Mouse (Mus musculus) hindbrain, embryonic 11.5 days (tissue): ENCODE results near the gene Accsl. TPM values are rescaled to one million over a fixed set of nuclear protein-coding genes. Genes with fewer than 3 reads are reported as not detected.

Experiments used
- ATAC-seq: fragments of 200-750 bp; cut with Nextera tagmentation; 2 replicates; pipeline ENCODE4 v1.8.0; 2017; ENCODE audit warnings: mild to moderate bottlenecking, moderate TSS enrichment, moderate library complexity; ENCODE audit not compliant: low FRiP score
- DNase-seq: peaks from one replicate; pipeline ENCODE4 v3.0.0-alpha.2; 2015; ENCODE audit warnings: low spot score
- H3K27ac ChIP-seq: fragments of 300-500 bp; sonication (generic); 2 replicates; pipeline ENCODE4 v1.5.1; 2014; ENCODE audit warnings: mild to moderate bottlenecking, low read depth, low read length
- H3K27me3 ChIP-seq: fragments of 300-500 bp; sonication (generic); 2 replicates; pipeline ENCODE4 v1.6.1; 2014; ENCODE audit warnings: mild to moderate bottlenecking, low read length, moderate library complexity, mixed read lengths; ENCODE audit not compliant: control insufficient read depth, insufficient read depth
- H3K36me3 ChIP-seq: fragments of 300-500 bp; sonication (generic); 2 replicates; pipeline ENCODE4 v1.6.1; 2014; ENCODE audit warnings: mild to moderate bottlenecking, low read length, moderate library complexity, mixed read lengths; ENCODE audit not compliant: control insufficient read depth, insufficient read depth
- H3K4me1 ChIP-seq: fragments of 300-500 bp; sonication (generic); replicated peaks from 2 replicates; pipeline ENCODE4 v1.6.1; 2014; ENCODE audit warnings: low read length, mixed read lengths; ENCODE audit not compliant: control insufficient read depth, insufficient read depth
- H3K4me2 ChIP-seq: fragments of 300-500 bp; sonication (generic); replicated peaks from 2 replicates; pipeline ENCODE4 v1.6.1; 2014; ENCODE audit warnings: mild to moderate bottlenecking, low read depth, low read length
- H3K4me3 ChIP-seq: fragments of 300-500 bp; sonication (generic); 2 replicates; pipeline ENCODE4 v1.5.1; 2014; ENCODE audit warnings: low read depth, low read length
- H3K9ac ChIP-seq: fragments of 300-500 bp; sonication (generic); 2 replicates; pipeline ENCODE4 v1.6.1; 2014; ENCODE audit warnings: low read depth, low read length
- H3K9me3 ChIP-seq: fragments of 300-500 bp; sonication (generic); 2 replicates; pipeline ENCODE4 v1.6.1; 2016; ENCODE audit warnings: low read length; ENCODE audit not compliant: control insufficient read depth
- WGBS: fragments of 180-500 bp; shearing (Covaris S2); extraction: QIAGEN DNeasy Blood & Tissue Kit; methylation state at CpG from one replicate; pipeline ENCODE4 v1.1.7; 2014; 5-methylcytosine and 5-hydroxymethylcytosine counted together
- polyA plus RNA-seq: library from polyadenylated mRNA; unstranded; fragments of >200 nt; fragmentation: Nextera tagmentation; extraction: Ambion mirVana; gene quantifications from 2 replicates; pipeline ENCODE4 v1.2.1, GENCODE M21; 2014

Gene Accsl
- polyA plus RNA-seq, 1 experiment from 2014 or later = 0.69 TPM

DNA sequence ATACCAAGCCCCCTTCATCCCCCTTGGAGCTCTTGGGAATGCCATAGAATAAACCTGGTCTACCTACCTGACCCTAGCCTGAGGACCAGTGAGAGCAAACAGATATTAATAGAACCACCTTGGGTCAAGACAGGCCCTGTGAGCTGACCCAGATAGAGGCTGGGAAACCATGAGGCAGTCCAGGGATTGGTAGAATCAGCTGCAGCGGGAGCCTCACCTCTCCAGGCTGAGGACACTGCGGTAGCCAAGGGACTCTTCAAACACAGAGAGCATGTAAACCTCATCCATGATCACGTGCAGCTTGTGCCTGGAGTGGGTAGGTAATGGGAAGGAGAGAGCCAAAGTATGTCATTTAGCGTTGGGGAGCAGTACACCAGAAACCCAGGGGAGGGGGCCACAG lies 30.0 kb downstream of the Accsl start:
- H3K36me3 ChIP-seq = peaks cover 5% of the 10 kb centered on the region; the same call in 1 of the 2 replicates
- no peaks in the 10 kb centered on the region for H3K4me1 ChIP-seq
- WGBS = 93% methylated on average over 4 of the region's 4 CpGs
- no peak for ATAC-seq
- no peaks in the 10 kb centered on the region; the same call in 1 of the 2 replicates for H3K9me3 ChIP-seq
- H3K4me2 ChIP-seq = no peak overlapping the region
- H3K9ac ChIP-seq = no peak overlapping the region
- H3K27me3 ChIP-seq = no peaks in the 10 kb centered on the region
- H3K4me3 ChIP-seq = no peak overlapping the region
- no peak overlapping the region for H3K27ac ChIP-seq
- DNase-seq = no peak

DNA sequence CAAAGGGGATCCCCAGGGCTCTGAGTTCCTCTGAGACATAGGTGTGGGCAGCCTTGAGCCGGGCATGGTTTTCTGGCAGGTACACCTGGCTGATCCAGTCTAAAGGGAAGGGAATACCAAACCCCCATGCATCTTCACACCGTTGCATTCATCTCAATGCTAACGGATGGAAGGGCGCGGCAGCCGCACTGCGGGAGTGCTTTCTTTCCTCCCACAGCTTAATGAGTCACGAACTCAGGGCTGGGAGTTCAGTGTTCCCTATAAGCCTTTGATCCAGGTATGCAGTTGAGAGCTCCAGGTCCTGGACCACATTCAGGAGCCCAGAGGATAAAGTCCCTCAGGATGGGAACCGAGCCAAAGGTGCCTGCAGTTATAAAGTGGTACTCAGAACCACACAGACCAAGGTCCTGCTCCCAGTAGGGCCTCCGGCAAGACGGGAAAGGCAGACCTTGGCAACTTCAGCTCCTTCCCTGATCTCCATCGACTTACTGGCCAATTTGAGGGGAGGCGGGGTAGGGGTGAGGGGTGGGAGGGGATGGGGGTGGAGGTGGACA lies 32.6 kb downstream of the Accsl start:
- Histone ChIP-seq H3K4me3 (no peak overlapping the region), H3K4me1 (no peaks in the 10 kb centered on the region), H3K27me3 (no peaks in the 10 kb centered on the region), H3K27ac (no peak overlapping the region), H3K9ac (no peak overlapping the region), H3K36me3 (peaks cover 5% of the 10 kb centered on the region; the same call in 1 of the 2 replicates), H3K4me2 (no peak overlapping the region), H3K9me3 (no peaks in the 10 kb centered on the region; the same call in 1 of the 2 replicates)
- WGBS = 75% methylated on average over 13 of the region's 13 CpGs
- ATAC-seq = no peak
- DNase-seq = no peak

DNA sequence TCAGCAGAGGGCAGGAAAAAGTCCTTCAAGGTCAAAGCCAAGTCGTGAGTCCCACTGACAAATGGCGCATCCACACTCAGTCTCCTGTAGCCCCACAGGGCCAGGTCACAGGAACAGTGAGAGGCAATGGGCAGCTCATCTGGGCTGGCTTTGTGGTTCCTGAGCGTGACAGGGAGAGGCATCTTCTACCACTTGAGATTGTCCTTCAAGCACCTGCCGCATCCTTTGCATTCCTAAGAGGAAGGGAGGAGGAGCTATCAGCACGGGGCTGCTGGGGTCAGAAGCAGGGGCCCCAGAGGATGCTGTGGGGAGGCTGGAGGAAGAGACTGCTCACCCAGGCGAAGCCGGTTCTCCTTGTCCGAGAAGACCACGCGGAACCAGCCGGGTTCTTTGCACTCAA lies 33.4 kb downstream of the Accsl start:
- Histone ChIP-seq H3K4me3 (no peak overlapping the region), H3K27ac (no peak overlapping the region), H3K9ac (no peak overlapping the region), H3K4me1 (no peaks in the 10 kb centered on the region), H3K9me3 (no peaks in the 10 kb centered on the region; the same call in 1 of the 2 replicates), H3K4me2 (no peak overlapping the region), H3K36me3 (peaks cover 5% of the 10 kb centered on the region; the same call in 1 of the 2 replicates), H3K27me3 (no peaks in the 10 kb centered on the region)
- no peak for DNase-seq
- ATAC-seq = no peak
- WGBS = 76% methylated on average over 11 of the region's 11 CpGs

DNA sequence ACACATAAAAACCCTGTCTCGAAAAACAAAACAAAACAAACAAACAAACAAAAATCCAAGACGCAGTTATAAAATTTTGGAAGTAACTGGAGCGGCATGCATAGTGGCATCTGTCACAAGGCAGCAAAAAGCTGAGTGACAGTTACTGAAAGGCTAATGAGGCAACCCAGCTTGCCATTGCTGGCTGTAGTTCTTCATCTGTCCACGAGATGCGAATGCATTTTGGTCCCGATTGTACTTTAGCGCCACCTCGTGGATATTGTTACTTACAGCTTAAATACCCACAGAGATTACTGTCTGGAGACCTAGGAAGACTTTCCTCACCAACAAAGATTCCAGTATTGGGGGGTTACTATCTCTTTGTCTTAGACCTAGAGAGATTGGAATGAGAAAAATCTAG lies 45.4 kb downstream of the Accsl start:
- Histone ChIP-seq H3K4me1 (peaks cover 5% of the 10 kb centered on the region; the same call in 1 of the 2 replicates), H3K9ac (no peak overlapping the region), H3K27me3 (no peaks in the 10 kb centered on the region), H3K4me3 (no peak overlapping the region), H3K4me2 (no peak overlapping the region), H3K9me3 (no peaks in the 10 kb centered on the region), H3K36me3 (no peaks in the 10 kb centered on the region), H3K27ac (no peak overlapping the region)
- ATAC-seq = no peak
- 19% methylated on average over 8 of the region's 8 CpGs for WGBS
- peak; percentile 94 for DNase-seq

DNA sequence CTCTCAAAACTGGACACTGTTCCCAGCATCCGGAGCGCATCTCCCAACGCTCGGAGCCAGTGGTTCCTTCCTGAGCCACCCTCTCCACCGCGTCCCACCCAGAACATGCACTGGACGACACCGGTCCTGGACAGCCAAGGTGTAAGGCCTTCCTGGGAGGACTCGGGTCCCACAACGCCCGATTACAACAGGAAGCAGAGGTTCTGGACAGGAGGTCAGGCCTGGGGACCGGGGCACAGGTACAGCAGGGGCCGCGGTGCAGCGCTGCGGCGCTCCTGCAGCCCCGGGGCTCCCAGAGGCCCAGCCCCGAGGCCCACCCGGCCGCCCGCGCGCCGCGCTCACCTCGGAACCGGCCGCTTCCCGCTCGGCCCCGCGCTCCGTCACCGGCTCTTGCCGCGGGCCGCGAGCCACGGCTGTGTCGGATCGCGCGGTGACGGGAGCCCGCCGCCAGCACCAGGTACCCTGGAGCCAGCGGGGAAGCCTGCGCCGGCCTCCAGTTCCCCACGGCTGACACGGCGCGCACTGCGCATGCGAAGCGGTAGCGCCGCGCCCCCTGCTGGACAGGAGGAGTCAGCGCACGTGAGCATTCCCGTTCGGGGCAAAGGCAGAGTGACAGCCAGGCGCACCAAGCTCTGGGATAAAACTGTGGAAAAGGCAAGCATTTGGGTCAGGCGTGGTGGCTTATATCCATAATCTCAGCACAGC lies 46.8 kb downstream of the Accsl start, which contains the start of gene Ext2:
Gene Ext2 (minus strand): TSS at position 524 of the 705 bp plus-strand sequence.
- peak within 1 kb of the TSS; percentile 78 for H3K4me3 ChIP-seq
- peaks cover 5% of the 10 kb centered on the region; the same call in 1 of the 2 replicates for H3K4me1 ChIP-seq
- peak within 1 kb of the TSS; percentile 87 for H3K9ac ChIP-seq
- H3K36me3 ChIP-seq = no peaks in the 10 kb centered on the region
- peak within 1 kb of the TSS; percentile 76 for H3K4me2 ChIP-seq
- H3K9me3 ChIP-seq = no peaks in the 10 kb centered on the region
- under 1% methylated on average over 64 of the region's 66 CpGs for WGBS
- DNase-seq = peak; percentile 94
- peak; percentile 94 for ATAC-seq
- H3K27me3 ChIP-seq = no peaks in the 10 kb centered on the region
- H3K27ac ChIP-seq = no peak within 1 kb of the TSS

DNA sequence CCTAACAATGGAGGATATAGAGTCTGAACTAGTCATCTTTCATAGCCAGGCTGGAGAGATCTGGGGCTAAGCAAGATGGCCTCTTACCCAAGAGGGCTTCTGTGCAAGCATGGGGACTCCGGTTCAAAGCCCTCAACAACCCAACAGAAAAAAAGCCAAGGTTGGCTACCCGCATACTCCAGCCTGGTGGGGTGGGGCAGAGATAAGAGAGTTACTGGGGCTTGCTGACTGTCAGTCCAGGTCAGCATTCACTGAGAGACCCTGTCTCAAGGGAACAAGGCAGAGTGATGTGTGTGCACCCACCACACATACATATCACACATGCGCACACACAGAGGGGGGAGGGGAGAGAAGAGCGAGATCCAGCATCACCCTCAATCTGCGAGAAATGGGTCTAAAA lies 51.2 kb downstream of the Accsl start:
- DNase-seq = no peak
- Histone ChIP-seq H3K4me1 (peaks cover 5% of the 10 kb centered on the region; the same call in 1 of the 2 replicates), H3K36me3 (no peaks in the 10 kb centered on the region), H3K4me2 (no peak overlapping the region), H3K27me3 (no peaks in the 10 kb centered on the region), H3K9me3 (no peaks in the 10 kb centered on the region), H3K27ac (no peak overlapping the region), H3K4me3 (no peak overlapping the region), H3K9ac (no peak overlapping the region)
- 97% methylated on average over 5 of the region's 5 CpGs for WGBS
- no peak for ATAC-seq

DNA sequence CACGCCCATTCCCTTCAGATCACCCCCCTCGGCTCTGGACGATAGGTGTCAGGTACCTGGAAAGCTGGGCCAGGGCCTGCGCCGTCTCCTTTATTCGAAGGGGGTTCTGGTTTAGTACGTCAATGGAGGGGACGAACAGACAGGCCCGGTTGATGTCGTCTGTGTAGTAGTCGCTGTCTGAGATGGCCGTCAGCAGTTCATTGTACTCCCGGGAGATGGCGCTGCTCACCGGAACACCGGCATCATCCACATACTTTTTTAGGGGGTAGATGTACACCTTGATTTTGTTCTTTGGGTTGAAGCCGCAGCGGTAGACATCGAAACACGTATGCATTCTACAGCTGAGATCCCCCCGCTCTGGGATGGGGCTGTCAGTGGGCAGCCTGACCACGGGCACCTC lies 55.6 kb downstream of the Accsl start:
- H3K9me3 ChIP-seq = no peaks in the 10 kb centered on the region
- H3K27me3 ChIP-seq = no peaks in the 10 kb centered on the region
- no peak overlapping the region for H3K4me3 ChIP-seq
- DNase-seq (no peak), ATAC-seq (no peak)
- H3K4me1 ChIP-seq = no peaks in the 10 kb centered on the region
- H3K36me3 ChIP-seq = no peaks in the 10 kb centered on the region; the same call in 1 of the 2 replicates
- H3K4me2 ChIP-seq = no peak overlapping the region
- no peak overlapping the region for H3K9ac ChIP-seq
- no peak overlapping the region for H3K27ac ChIP-seq
- WGBS = 93% methylated on average over 22 of the region's 22 CpGs

DNA sequence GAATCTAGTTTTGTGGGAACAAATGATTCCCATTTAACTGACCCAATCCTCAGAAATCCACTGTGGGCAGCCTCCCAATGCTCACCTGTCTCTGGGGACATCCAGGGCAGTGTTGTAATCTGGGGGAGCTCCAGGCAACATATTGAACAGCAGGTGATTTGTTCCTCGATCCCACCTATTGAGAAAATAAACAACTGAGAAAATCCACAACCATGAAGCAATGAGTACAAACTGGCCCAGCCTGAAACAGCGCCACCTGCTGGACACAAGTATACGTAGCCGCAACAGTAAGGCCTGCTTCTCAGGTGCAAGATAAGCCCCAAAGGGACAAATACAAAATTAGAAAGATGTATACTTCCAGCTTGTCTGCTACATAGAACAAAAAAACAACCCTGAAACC lies 57.1 kb downstream of the Accsl start:
- Histone ChIP-seq H3K4me3 (no peak overlapping the region), H3K9me3 (no peaks in the 10 kb centered on the region), H3K36me3 (no peaks in the 10 kb centered on the region; the same call in 1 of the 2 replicates), H3K27me3 (no peaks in the 10 kb centered on the region), H3K4me2 (no peak overlapping the region), H3K4me1 (no peaks in the 10 kb centered on the region), H3K27ac (no peak overlapping the region), H3K9ac (no peak overlapping the region)
- ATAC-seq = no peak
- WGBS = 36% methylated on average over 4 of the region's 4 CpGs
- DNase-seq = peak; percentile 79

DNA sequence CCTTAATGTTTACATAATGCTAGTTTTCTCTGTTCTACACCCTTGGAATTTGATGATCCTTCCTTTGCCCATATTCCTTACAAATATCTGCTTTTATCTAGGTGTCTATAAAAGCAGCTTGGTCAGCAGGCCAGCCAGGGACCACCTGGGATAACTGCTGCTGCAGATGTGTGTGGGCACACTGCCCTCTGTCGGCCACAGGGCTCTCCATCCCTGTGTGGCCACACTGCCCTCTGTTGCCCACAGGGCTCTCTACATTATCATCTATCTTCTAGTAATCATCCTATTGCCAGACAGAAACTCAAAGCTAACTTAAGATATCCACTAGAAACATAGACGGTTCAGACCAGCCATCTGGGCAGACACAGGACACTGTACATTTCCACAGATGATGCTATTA lies 59.0 kb downstream of the Accsl start:
- H3K36me3 ChIP-seq = no peaks in the 10 kb centered on the region; the same call in 1 of the 2 replicates
- ATAC-seq (no peak), DNase-seq (peak; percentile 56)
- no peaks in the 10 kb centered on the region for H3K4me1 ChIP-seq
- H3K9ac ChIP-seq = no peak overlapping the region
- no peak overlapping the region for H3K4me3 ChIP-seq
- 13% methylated on average over 2 of the region's 2 CpGs for WGBS
- no peak overlapping the region for H3K27ac ChIP-seq
- no peaks in the 10 kb centered on the region for H3K27me3 ChIP-seq
- H3K4me2 ChIP-seq = no peak overlapping the region
- no peaks in the 10 kb centered on the region for H3K9me3 ChIP-seq
